Mouse (Mus musculus) small intestine, adult 2 months (tissue): ENCODE results near the gene Ccl6.

Experiments used
- CTCF ChIP-seq: fragments of 200-500 bp; IDR thresholded peaks from 2 replicates; pipeline ENCODE4 v1.5.1; 2012; ENCODE audit warnings: low read depth, mild to moderate bottlenecking, control low read depth, inconsistent platforms, low read length, moderate library complexity, mixed read lengths; ENCODE audit not compliant: insufficient replicate concordance, insufficient read length; ENCODE audit errors: extremely low read depth
- POLR2A ChIP-seq: fragments of 200-500 bp; IDR thresholded peaks from 2 replicates; pipeline ENCODE4 v1.6.1; 2012; ENCODE audit warnings: low read depth, mild to moderate bottlenecking, control low read depth, inconsistent platforms, low read length, moderate library complexity

DNA sequence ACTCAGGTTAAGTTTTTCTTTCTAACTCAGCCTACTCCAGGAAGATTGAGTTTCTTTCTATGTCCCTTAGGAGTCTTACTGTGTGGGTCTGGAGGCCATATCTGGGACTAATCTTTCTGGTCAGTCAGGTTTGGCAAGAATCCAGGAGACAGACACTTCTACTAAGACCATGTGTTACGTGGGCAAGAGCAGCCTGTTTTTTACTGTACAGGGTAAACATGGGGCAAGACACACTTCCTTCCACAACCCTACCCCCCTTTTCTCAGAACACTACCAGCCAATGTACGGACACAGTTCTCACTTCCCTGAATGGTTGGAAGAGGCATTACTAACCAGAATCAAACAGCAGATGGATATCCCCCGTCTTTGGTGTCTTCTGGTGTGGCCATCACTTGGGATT lies 48.7 kb downstream of the Ccl6 start:
- TF ChIP-seq CTCF = no peak
- no peak for TF ChIP-seq POLR2A
